Mouse (Mus musculus): Measurements from ENCODE around the gene 1700092M07Rik. TPM values are rescaled to one million over a fixed set of nuclear protein-coding genes. Genes with fewer than 3 reads are reported as not detected.
A peak's percentile ranks its signal among the peaks of the same experiment; 100 is the strongest.
"Not testable (repeated sequence)": the region's sequence is repeated elsewhere in the genome, so short reads cannot be mapped to it uniquely, and the experiment has no call there.

The 1700092M07Rik gene
- total RNA-seq, 2 experiments from 2014 or later = 0.65 TPM; not detected in 1

- no peak for DNase-seq
Measured at GRCm38 (mm10) chr19:8716767-8717475, 23.6 kb upstream of the 1700092M07Rik start.

GRCm38 (mm10) chr19:8718357-8718756 lies 22.2 kb upstream of the 1700092M07Rik start:
- peak; percentile 56 for DNase-seq

- DNase-seq = not testable (repeated sequence)
Measured at GRCm38 (mm10) chr19:8719037-8719436, 21.5 kb upstream of the 1700092M07Rik start.

GRCm38 (mm10) chr19:8721378-8721777 lies 19.1 kb upstream of the 1700092M07Rik start:
- no peak for DNase-seq

- DNase-seq = no peak
Measured at GRCm38 (mm10) chr19:8722021-8722420, 18.5 kb upstream of the 1700092M07Rik start.

GRCm38 (mm10) chr19:8722559-8722906 lies 18.0 kb upstream of the 1700092M07Rik start:
- DNase-seq = no peak

- peak; percentile 89 for DNase-seq
Measured at GRCm38 (mm10) chr19:8722907-8723573, 17.5 kb upstream of the 1700092M07Rik start, which contains the start of gene Slc3a2. Gene Slc3a2, minus strand, starts transcription at chr19:8723369.

- no peak for DNase-seq
Measured at GRCm38 (mm10) chr19:8723574-8724346, 16.8 kb upstream of the 1700092M07Rik start.

GRCm38 (mm10) chr19:8724392-8724791 lies 16.1 kb upstream of the 1700092M07Rik start:
- DNase-seq = no peak

GRCm38 (mm10) chr19:8725081-8725613 lies 15.4 kb upstream of the 1700092M07Rik start:
- no peak for DNase-seq

GRCm38 (mm10) chr19:8726609-8727390 lies 13.7 kb upstream of the 1700092M07Rik start:
- DNase-seq = no peak

- DNase-seq = no peak
Measured at GRCm38 (mm10) chr19:8727495-8728114, 12.9 kb upstream of the 1700092M07Rik start.

GRCm38 (mm10) chr19:8728335-8729099 lies 12.0 kb upstream of the 1700092M07Rik start:
- not testable (repeated sequence) for DNase-seq

GRCm38 (mm10) chr19:8734334-8734733 lies 6.2 kb upstream of the 1700092M07Rik start:
- no peak for DNase-seq

GRCm38 (mm10) chr19:8735389-8736159 lies 4.9 kb upstream of the 1700092M07Rik start, which contains the start of gene Wdr74:
Gene Wdr74, plus strand, starts transcription at chr19:8735827.
- DNase-seq = peak; percentile 93

GRCm38 (mm10) chr19:8736160-8736467 lies 4.4 kb upstream of the 1700092M07Rik start:
- no peak for DNase-seq

- DNase-seq = no peak
Measured at GRCm38 (mm10) chr19:8738911-8739310, 1.6 kb upstream of the 1700092M07Rik start.

GRCm38 (mm10) chr19:8739646-8740045 lies 872 bp upstream of the 1700092M07Rik start:
- DNase-seq = no peak

GRCm38 (mm10) chr19:8741243-8741869 lies 838 bp downstream of the 1700092M07Rik start, which contains the start of gene Stx5a:
Gene Stx5a, plus strand, starts transcription at chr19:8741413.
- DNase-seq = peak; percentile 91

Data from gastrocnemius, postnatal 10 days (tissue).